Mouse (Mus musculus) adrenal gland, adult 18-20 months (tissue): ENCODE results near the gene Cand2. TPM values are rescaled to one million over a fixed set of nuclear protein-coding genes. Genes with fewer than 3 reads are reported as not detected.

Experiments
- DNase-seq, 2 experiments: peaks; one replicate each; pipeline ENCODE4 v3.0.0; 2021 to 2022; ENCODE audit warnings: low spot score in 2 of 2
- total RNA-seq, 2 experiments: library from RNA; stranded (reverse); gene quantifications; 1 replicate in 1 of 2; 2 replicates in 1 of 2; pipeline ENCODE4 v1.2.3; 2021

The Cand2 gene
- total RNA-seq, 2 experiments from 2014 or later, result 5.8 to 9.5 TPM

DNA sequence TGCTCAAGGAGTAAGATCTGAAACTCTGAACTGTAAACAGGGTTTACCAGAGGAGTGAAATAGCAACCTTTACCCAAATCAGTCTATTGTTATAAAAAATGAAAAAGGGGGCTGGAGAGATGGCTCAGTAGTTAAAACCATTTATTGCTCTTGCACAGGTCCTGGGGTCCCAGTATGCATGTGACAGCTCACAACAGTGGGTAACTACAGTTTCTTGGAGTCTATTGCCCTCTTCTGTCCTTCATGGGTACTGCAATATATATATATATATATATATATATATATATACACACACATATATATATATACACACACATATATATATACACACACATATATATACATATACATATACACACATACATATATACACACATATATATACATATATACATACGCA lies 1.7 kb upstream of the Cand2 start:
- DNase-seq, result no peak

DNA sequence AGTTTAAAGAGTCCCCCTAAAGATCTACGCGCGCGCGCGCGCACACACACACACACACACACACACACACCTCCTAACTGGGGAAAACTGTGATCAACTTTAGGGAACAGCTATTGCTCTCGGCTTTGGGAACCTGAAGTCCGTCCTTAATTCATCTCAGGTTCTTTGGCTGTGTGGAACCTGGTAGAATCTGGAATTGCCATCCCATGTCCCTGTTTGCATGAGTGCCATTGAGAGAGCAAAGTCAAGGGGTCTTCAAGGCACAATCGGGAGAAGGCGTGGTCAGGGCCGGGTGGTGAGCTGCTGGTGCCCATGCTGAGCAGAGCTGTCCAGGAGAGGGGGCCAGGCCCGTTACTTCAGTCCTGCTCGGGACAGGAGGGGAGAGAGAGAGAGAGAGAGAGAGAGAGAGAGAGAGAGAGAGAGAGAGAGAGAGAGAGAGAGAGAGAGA lies 348 bp upstream of the Cand2 start:
- DNase-seq, result no peak

DNA sequence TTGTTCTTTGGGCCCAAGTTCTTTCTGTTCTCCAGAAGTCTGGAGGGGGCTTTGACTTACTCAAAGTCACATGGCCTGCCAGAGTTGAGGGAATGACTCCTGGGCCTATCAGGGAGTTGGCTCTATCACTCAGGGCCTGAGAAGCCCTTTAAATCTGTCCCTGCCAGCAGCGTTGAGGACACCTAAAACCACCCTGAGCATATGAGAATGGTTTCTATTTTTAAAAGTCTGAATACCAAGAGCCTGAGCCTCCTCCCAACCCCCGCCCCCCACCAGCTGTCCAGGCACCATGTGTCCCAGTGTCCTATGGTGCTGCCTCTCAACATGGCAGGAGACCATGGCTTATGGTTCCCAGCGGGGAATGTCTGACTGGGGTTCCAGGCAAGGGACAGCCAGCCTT lies 1.5 kb downstream of the Cand2 start:
- no peak for DNase-seq

DNA sequence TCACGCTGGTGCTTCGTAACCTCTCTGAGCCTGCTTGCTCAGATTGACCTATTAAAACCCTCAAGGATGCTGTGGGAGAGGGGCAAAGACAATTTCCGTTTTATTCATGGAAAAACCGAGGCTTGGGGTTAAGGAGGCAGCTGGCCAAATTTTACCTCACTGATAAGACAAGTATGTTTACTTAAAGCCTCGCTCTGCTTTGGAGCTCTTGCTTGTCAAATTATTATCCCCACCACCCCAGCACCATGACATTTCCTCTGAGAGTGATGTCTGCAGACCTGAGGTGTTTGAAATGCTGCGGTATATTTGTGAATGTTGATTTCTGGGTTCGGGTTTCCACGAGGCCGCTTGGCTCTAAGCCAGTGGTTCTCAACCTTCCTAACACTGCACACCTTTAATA lies 2.0 kb downstream of the Cand2 start:
- DNase-seq, result no peak

DNA sequence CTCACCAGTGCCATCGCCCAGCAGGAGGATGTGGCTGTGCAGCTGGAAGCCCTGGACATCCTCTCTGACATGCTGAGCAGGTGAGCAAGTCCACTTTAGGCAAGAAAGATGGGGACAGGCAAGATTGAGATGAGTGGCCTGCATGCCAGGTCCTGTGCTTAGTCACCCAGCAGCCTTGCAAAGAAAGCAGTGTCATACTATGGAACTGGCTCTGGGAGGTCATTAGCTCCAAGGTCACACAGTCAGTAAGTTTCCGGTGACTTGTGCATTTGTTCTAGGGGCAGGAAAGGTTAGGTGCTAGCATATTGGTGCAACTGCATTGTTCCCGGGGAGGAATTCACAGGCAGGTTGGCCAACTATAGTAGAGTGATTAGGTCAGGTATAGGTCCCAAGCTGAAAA lies 8.4 kb downstream of the Cand2 start:
- peak in 1 of 2 experiments; percentile 27 for DNase-seq

DNA sequence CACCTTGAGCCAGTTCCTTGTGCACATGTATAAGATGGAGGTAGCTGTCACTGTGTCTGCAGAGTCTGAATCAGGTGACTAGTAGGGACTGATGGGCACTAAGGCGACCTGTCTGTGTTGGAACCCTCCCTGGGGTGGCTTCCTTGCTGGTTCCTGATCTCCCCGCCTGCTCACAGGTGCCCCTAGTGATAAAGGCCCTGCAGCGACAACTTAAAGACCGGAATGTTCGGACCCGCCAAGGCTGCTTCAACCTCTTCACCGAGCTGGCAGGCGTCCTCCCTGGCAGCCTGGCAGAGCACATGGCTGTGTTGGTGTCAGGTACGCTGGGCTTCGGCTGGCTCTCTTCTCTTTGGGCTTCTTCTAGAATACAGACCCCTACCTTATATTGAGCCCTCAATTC lies 16.7 kb downstream of the Cand2 start:
- DNase-seq, result no peak

DNA sequence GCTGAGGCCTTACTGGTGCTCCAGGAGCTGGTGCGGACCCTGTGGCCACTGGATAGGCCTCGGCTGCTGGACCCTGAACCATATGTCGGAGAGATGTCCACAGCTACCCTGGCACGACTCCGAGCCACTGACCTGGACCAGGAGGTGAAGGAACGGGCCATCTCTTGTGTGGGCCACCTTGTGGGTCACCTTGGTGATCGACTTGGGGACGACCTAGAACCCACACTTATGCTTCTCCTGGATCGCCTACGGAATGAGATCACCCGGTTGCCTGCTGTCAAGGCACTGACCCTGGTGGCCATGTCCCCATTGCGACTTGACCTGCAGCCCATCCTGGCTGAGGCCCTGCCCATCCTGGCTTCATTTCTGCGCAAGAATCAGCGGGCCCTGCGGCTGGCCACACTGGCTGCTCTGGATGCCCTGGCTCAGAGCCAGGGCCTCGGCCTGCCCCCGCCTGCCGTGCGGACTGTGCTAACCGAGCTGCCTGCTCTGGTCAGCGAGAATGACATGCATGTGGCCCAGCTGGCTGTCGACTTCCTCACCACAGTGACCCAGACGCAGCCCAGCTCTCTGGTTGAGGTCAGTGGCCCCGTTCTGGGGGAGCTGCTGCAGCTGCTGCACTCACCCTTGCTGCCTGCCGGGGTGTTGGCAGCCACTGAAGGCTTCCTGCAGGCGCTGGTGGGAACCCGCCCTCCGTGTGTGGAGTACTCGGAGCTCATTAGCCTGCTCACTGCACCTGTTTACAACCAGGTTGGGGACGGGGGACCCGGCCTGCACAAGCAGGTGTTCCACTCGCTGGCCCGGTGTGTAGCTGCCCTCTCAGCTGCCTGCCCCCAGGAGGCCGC lies 17.7 kb downstream of the Cand2 start:
- DNase-seq, result no peak

DNA sequence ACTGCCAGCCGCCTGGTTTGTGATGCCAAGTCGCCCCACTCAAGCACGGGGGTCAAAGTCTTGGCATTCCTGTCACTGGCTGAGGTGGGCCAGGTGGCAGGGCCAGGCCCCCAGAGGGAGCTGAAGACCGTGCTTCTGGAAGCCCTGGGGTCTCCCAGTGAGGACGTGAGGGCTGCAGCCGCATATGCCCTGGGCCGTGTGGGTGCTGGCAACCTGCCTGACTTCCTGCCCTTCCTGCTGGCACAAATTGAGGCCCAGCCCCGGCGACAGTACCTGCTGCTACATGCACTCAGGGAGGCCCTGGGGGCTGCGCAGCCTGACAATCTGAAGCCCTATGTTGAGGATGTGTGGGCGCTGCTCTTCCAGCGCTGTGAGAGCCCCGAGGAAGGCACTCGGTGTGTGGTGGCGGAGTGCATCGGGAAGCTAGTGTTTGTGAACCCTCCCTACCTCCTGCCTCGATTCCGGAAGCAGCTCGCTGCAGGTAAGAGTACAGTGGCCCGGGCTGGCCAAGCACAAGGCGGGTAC lies 18.4 kb downstream of the Cand2 start:
- DNase-seq, result no peak

DNA sequence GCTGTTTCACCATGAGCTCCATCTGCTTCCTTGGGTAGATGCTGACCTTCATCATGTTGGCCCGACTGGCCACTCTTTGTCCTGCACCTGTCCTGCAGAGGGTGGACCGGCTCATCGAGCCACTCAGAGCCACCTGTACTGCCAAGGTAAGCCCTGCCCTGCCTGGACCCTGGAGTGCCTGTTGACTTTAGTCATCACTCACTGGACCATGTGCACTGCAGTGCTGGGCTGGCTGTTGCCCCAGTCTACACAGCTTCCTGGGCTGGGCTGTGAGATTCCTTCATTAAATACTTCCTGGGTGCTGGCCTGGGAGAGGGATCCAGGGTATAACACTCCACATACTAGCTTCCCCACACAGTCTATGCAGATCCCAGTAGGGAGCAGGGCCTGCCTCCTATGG lies 27.5 kb downstream of the Cand2 start:
- no peak for DNase-seq

DNA sequence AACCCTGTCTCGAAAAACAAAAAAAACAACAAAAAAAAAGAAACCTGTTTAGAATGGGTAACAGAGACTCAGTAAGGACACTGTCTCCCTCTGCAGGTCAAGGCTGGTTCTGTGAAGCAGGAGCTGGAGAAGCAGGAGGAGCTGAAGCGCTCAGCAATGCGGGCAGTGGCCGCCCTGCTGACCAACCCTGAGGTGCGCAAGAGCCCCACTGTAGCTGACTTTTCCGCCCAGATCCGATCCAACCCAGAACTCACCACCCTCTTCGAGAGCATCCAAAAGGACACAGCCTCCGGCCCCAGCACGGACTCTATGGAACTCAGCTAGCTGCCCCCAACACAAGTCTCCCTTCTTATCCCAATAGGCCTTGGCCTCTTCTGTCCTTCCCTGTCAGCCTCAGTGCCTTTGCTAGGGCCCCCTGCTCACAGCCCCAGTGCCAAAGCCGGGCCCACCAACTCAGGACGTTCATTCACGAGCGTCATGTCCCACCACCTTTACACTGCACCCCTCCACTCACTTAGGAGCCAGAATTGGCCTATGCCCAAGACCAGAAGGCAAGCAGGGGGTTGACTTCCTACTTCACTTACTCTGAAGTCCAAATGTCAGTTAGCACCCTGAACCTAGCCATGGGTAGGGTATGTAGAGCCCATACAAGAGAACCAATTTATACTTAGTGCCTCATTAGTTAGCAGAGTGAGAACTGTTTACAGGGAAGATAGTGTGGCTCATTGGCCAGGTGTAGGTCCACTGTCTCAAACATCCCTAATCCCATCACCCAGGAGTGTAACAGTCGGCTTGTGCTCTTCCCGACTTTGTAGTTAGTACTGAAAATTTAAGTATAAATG lies 29.4 kb downstream of the Cand2 start:
- DNase-seq, result peak; percentile 49 to 64

DNA sequence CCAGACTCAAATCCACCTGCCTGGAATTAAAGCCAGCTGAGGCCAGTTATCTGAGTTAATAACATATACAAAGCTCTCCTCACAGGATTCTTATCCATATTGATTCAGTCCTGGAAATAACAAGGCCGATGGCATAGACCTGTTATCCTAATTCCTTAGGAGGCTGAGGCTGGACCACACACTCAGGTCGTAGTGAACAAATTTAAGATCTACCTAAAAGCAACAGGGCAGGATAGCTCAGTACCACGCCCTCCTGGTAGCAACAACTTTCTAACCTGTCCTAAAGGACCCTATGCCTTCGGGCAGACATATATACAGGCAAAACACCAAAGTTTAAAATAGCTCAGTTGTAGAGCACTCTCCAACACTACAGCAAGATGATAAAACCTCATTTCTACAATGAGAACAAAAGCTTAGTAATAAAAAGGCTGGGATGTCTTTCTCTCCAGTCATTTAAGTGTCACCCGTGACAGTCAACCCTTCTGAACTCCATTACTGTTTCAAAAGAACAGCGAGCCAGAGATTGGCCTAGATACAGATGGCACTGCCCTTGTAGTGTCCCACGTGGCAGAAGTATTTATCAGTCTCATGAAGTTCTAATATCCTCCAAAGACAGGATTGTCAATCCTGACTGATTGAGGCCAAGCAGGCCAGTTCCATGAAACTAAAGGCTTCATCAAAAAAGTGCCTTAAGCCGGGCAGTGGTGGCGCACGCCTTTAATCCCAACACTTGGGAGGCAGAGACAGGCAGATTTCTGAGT lies 30.3 kb downstream of the Cand2 start:
- no peak for DNase-seq

DNA sequence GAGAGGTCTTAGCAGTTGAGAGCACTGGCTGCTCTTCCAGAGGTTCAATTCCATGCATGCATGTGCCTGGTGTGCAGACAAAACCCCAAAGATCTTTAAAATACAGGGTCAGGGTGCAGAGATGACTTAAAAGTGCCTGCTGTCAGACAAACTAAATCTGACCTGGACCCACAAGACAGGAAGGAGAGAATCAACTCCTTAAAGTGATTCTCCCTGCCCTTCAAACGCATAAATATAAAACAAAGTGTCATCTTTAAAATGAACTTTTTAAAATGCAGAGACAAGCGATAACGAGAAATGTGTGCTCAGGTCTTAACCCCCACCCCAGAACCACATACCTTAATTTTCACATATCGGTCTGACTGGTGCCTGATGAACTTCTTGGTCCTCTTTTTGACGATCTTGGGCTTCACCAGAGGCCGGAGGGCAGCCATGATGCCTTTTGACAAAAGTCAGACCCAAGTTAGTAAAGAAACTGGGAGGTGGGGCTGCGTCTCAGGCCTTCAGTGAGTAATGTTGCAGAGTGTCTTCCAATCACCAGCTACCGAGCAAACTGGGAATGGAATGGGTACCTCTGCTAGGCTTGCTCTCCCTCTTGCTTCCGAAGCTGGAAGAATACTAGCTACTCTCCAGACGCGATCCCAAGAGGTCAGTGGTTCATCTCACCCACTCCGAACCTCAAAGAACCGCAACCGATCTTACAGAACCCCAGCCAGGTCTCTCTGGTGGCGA lies 33.3 kb downstream of the Cand2 start:
- DNase-seq, result no peak

DNA sequence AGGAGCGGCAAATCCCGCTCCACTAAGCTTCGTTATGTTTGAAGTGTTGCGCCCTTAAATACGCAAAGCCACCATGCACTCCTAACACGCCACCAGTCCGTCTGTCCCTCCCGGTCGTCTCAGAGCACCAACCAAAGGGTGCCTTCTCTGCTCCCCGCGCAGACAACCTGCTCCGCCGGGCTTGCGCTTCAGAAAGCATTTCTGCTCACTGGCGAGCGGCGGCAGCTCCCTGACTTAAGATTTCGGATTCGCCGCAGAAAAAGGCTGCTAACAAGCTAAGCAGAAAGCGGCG lies 33.8 kb downstream of the Cand2 start:
- no peak for DNase-seq

DNA sequence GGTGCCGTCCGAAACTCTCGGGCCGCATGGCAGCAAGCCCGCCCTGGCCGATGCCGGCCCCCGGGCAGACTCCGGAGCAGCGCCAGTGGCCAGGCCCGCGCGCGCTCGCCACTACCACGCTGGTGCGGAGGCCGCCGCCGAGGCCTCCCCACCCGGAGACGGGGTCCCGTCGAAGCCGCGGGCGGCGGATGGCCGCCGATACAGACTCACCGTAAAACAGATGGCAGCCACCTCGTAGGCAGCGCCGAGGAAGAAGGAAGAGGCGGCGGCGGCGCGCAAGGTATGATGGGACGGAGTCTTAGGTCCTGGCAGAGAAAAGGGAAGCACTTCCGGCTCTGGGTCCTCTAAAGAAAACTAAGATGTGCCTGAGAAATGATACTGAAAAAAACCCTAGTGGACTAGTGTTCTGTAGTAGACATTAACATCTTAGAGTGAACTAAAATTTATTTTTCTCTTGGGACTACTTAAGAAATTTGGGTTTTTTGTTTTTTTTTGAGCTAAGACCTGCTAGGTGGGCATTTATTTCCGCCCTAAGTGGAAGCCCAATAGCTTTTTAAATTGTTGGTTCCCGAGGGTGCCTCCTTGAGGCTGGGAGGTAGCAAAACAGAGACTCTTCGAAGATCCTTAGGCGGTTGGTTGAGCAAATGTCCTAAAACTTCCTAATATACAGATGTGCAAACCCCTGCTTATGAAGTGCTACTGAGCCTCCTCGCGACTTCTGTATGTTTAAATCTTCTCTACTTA lies 34.3 kb downstream of the Cand2 start, which contains the start of gene Rpl32:
Rpl32 (minus strand) TSS at position 260 of the 744 bp plus-strand sequence.
- DNase-seq, result peak; percentile 85 to 86

DNA sequence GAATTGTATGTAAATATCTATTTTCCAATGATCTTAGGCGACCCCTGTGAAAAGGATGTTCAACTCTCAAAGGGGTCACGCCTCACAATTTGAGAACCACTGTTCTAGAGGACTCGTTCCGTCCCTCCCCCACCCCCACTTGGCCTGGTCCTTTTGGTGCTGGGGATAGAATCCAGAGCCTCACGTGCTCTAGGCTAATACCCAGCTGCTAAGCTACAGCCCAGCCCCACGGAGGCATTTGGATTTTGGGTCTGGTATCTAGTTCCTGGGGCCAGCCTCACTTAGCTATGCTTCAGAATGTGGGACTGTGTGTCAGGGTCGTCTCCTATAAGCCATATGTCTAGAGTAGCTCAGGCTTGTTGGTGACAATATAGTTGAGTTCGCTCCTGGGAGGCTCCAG lies 37.3 kb downstream of the Cand2 start:
- no peak for DNase-seq

DNA sequence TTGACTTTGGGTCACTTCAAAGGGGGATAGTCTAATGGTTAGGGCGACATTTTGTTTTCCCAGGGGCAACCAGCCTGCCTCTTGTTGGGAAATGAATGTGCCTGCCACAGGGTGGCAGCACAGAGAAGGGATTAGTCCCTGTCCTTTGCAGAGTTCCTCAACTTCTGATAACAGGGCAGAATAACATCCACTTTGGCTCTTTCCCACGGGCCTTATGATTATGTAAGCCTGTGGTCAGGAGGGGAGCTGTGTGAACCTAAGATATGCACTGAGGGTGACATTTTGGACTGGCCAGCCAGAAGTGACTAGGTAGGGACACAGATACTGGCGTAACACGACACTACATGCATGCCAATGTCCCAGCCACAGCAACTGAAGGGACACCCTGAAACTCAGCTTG lies 39.8 kb downstream of the Cand2 start:
- DNase-seq, result peak; percentile 33 to 63

DNA sequence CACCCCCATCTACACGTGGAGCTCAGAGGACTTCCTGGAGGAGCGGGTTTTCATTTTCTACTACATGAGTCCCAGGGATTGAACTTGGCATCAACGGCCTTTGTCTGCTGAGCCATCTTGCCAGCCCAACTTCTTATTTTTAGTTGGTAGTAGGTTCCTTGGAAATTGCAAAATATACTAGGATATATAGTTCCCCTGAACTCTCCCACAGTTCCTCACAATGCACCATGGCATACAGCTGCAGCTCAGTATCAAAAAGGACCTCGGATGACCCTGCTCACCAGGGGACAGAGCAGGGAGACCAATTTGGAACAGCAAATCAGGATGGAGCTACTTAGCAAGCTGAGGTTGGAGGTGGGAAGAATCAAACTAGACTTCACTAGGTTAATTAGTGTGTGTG lies 40.7 kb downstream of the Cand2 start:
- no peak for DNase-seq

DNA sequence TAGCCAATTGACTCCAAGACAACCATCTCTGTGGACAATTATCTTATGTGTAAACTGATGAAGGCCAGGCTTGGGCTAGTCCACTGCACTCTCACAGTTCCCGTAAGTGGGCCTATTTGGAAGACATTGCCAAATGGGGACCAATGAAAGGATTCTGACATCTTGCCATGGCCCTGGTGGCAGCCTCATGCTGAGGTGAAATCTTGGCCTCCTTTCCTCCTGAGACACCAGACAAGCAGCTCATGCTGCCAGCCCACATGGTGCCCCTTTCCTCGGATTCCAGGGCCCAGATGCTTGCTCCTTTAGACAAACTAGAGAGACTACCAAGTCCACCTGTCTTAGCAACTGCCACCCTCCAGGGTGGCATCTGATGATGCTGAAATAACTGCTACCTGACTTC lies 43.8 kb downstream of the Cand2 start:
- DNase-seq, result no peak

DNA sequence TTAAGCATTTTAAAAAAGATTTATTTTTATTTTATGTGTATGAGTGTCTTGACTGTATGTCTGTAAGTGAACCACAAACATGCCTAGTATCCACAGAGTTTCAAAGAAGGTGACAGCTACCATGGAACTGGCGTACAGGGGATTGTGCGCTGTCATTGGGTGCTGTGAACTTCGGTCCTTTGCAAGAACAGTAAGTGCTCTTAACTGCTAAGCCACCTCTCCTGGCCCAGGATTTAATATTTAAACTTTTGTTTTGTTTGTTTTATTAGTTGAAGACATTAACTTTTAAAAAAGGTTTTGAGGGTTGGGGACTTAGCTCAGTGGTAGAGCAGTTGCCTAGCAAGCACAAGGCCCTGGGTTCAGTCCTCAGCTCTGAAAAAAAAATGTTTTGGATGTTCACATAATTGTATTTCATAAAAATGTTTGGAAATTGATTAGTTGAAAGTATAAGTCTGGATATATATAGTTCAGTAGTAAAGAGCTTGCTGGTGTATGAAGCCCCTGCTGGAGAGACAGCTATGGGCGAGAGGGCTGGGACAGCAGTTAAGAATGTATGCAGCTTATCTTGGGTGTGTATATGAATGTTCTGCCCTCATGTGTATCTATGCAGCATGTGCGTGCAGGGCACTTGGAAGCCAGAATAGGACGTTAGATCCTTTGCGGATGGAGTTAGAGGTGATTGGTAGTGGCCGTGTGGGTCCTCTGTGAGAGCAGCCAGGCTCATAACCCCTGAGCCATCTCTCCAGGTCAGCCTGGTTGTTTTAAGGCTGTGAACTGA lies 47.1 kb downstream of the Cand2 start:
- no peak for DNase-seq
